Mouse (Mus musculus) stomach, embryonic 16.5 days (tissue): ENCODE measurements around the gene Fcer1g. TPM values are rescaled to one million over a fixed set of nuclear protein-coding genes. Genes with fewer than 3 reads are reported as not detected.

Experiments used
- ATAC-seq: fragments of 200-750 bp; cut with Nextera tagmentation; 2 replicates; pipeline ENCODE4 v1.8.0; 2017; ENCODE audit warnings: moderate number of reproducible peaks, moderate TSS enrichment; ENCODE audit not compliant: insufficient read depth, low FRiP score
- H3K27ac ChIP-seq: fragments of 300-500 bp; sonication (generic); 2 replicates; pipeline ENCODE4 v1.5.1; 2014; ENCODE audit warnings: low read length
- H3K27me3 ChIP-seq: fragments of 300-500 bp; sonication (generic); 2 replicates; pipeline ENCODE4 v1.6.1; 2014; ENCODE audit warnings: low read length, control low read depth, mixed read lengths; ENCODE audit not compliant: control insufficient read depth, insufficient read depth
- H3K36me3 ChIP-seq: fragments of 300-500 bp; sonication (generic); 2 replicates; pipeline ENCODE4 v1.6.1; 2014; ENCODE audit warnings: low read length; ENCODE audit not compliant: control insufficient read depth, insufficient read depth
- H3K4me1 ChIP-seq: fragments of 300-500 bp; sonication (generic); 2 replicates; pipeline ENCODE4 v1.6.1; 2014; ENCODE audit warnings: low read length, control low read depth, mixed read lengths; ENCODE audit not compliant: control insufficient read depth, insufficient read depth
- H3K4me2 ChIP-seq: fragments of 300-500 bp; sonication (generic); 2 replicates; pipeline ENCODE4 v1.6.1; 2014; ENCODE audit warnings: low read depth, low read length, mixed read lengths
- H3K4me3 ChIP-seq: fragments of 300-500 bp; sonication (generic); replicated peaks from 2 replicates; pipeline ENCODE4 v1.5.1; 2014; ENCODE audit warnings: mild to moderate bottlenecking, low read length
- H3K9ac ChIP-seq: fragments of 300-500 bp; sonication (generic); 2 replicates; pipeline ENCODE4 v1.6.1; 2014; ENCODE audit warnings: low read length
- H3K9me3 ChIP-seq: fragments of 300-500 bp; sonication (generic); replicated peaks from 2 replicates; pipeline ENCODE4 v1.6.1; 2016; ENCODE audit warnings: low read length, control low read depth; ENCODE audit not compliant: control insufficient read depth
- WGBS: fragments of 180-500 bp; shearing (Covaris S2); extraction: QIAGEN DNeasy Blood & Tissue Kit; methylation state at CpG from one replicate; pipeline ENCODE4 v1.1.7; 2014; 5-methylcytosine and 5-hydroxymethylcytosine counted together
- polyA plus RNA-seq: library from polyadenylated mRNA; unstranded; fragments of >200 nt; fragmentation: Nextera tagmentation; extraction: Ambion mirVana; gene quantifications from 2 replicates; pipeline ENCODE4 v1.2.1, GENCODE M21; 2015

Gene Fcer1g
- polyA plus RNA-seq, 1 experiment from 2014 or later: 77.1 TPM

DNA sequence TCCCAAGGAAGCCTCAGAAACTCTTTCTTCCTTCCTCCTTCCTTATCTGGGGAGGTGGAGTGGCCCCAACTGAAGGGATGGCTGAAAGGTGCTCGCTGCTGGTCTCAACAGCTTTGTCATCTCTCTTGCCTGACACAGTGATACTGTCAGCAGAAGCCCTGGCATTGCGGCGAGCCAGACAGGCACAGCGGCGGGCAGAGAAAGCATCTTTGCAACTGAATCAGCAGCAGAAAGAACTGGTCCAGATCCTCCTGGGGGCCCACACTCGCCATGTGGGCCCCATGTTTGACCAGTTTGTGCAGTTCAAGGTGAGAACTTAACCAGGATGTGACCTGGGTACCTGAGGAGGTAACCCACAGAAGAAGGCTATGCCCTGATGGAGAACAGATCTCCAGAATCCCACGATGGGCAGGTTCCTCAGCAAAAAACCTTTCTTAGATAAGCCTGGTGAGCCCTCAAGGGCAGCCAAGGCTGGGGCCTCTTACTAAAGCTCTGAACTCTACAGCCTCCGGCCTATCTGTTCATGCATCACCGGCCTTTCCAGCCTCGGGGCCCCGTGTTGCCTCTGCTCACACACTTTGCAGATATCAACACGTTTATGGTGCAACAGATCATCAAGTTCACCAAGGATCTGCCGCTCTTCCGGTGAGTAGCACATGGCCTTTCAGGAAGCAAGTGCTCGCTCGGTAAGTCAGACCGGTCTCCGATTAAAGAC is 17.8 kb downstream of the Fcer1g start:
- no peak for ATAC-seq
- Histone ChIP-seq H3K4me3 (no peak overlapping the region), H3K4me2 (no peak overlapping the region), H3K9me3 (no peaks in the 10 kb centered on the region), H3K4me1 (peaks cover 6% of the 10 kb centered on the region), H3K27me3 (no peaks in the 10 kb centered on the region), H3K9ac (no peak overlapping the region), H3K36me3 (peaks cover 10% of the 10 kb centered on the region; the same call in 1 of the 2 replicates), H3K27ac (no peak overlapping the region)
- WGBS: 86% methylated on average over 18 of the region's 18 CpGs

DNA sequence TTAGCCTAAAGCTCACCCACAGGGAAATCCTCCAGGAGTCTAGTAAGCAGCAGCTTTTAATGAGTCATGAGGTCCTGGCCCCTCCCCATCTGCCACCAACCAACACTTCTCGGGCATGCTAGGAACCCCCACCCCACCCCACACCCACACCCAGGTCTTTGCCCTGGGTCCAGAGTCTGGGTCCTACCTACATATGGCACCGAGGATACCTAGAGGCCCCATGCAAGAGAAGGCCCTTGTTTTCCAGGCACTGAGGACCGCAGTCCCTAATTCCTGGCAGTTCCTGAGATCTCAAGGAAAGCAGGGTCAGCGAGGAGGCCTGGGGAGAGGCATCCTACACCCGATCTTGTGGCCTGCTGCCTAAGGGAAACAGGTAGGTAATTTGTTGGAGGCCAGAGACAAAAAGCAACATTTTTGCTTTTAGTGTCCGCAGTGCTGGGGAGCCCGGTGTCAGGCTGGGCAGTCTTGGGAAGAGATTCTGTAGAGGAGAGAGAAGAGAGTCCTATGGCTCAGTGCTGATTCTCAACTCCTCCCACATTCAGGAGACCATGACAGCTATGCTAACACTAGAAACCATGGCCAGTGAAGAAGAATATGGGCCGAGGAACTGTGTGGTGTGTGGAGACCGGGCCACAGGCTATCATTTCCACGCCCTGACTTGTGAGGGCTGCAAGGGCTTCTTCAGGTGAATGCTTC is 20.2 kb downstream of the Fcer1g start, which contains the start of gene Nr1i3:
Gene Nr1i3, plus strand, starts transcription at position 170 of the 696 bp plus-strand sequence.
- WGBS: 71% methylated on average over 10 of the region's 10 CpGs
- no peaks in the 10 kb centered on the region for H3K9me3 ChIP-seq
- no peak within 1 kb of the TSS for H3K9ac ChIP-seq
- H3K27me3 ChIP-seq: no peaks in the 10 kb centered on the region
- H3K27ac ChIP-seq: no peak within 1 kb of the TSS
- H3K4me3 ChIP-seq: no peak within 1 kb of the TSS
- H3K4me2 ChIP-seq: no peak within 1 kb of the TSS
- no peaks in the 10 kb centered on the region for H3K4me1 ChIP-seq
- peak; percentile 61; the same call in 1 of the 2 replicates for ATAC-seq
- H3K36me3 ChIP-seq: peaks cover 7% of the 10 kb centered on the region; the same call in 1 of the 2 replicates

DNA sequence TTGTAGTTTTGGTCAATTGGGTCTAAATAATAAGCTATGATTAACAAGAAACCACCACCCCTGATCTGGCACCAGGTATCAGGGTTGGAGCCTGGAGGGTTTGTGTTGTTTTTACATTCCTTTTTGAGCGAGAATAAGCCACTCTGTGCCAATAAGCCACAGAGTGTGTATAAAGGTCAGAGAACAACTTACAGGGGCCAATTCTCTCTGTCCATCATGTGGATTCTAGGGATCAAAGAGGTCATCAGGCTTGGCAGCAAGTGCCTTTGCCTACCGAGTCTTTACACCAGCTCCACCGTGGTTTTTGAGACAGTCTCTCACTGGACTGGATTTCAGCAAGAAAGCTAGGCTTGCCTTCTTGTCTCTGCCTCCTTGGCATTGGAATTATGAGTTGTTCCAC is 21.3 kb downstream of the Fcer1g start:
- Histone ChIP-seq H3K4me1 (no peaks in the 10 kb centered on the region), H3K27ac (no peak overlapping the region), H3K9ac (no peak overlapping the region), H3K4me3 (no peak overlapping the region), H3K4me2 (no peak overlapping the region), H3K9me3 (no peaks in the 10 kb centered on the region), H3K27me3 (no peaks in the 10 kb centered on the region), H3K36me3 (no peaks in the 10 kb centered on the region)
- 41% methylated on average over 3 of the region's 3 CpGs for WGBS
- ATAC-seq: no peak

DNA sequence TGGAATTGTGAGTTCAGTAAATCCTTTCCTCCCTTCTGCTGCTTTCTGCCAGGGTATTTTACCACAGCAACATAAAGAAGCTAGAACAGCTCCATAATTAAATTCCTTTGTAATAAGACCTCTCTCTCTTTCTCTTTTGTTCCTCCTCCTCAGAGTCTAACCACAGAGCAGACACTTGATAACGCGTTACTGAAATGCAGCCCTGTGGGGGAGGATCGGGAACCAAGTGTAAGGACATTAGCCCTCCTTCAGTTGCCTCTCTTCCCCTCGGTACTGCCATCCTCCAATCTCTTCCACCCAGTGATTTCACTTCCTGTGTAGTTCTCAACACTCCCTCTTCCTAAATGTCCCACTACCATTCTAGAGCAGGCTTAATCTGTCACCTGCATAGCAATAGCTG is 24.8 kb downstream of the Fcer1g start:
- Histone ChIP-seq H3K27me3 (no peaks in the 10 kb centered on the region), H3K9ac (no peak overlapping the region), H3K4me1 (no peaks in the 10 kb centered on the region), H3K4me3 (no peak overlapping the region), H3K9me3 (no peaks in the 10 kb centered on the region), H3K27ac (no peak overlapping the region), H3K4me2 (no peak overlapping the region), H3K36me3 (no peaks in the 10 kb centered on the region)
- WGBS: 25% methylated on average over 4 of the region's 4 CpGs
- ATAC-seq: no peak

DNA sequence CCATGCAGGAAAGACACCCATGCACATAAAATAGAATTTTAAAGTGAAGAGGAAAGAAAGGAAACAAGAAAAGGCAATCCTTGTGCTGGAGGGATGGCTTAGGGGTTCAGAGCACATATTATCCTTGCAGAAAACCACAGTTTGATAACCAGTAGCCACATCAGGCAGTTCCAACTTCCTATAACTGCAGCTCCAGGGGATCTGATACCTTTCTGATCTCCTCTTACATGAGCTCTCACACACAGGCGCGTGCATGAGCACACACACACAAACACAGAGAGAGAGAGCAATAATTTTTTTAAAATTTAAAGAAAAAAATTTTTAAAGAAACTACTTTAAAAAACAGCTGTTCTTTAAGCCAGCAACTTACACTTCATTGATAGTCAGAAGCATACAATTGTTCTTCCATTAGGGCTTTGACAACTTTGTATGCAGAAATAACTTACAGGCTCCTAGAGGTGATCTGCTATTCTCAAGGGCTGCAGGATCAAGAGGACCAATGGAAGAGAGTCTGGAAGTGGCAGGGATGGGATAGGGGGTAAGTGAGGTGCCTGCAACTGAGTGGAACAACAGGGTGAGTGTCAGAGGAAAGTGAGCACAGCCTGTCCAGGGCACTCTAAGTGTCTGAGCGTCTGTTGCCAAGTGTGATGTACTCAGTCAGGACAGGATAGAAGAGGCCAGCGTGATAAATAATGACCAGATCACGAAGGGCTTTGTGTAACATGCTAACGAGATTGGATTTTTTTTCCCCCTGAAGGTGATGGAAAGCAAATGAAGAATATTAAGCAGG is 28.3 kb downstream of the Fcer1g start:
- Histone ChIP-seq H3K4me2 (no peak overlapping the region), H3K4me1 (no peaks in the 10 kb centered on the region), H3K27ac (no peak overlapping the region), H3K9ac (no peak overlapping the region), H3K4me3 (no peak overlapping the region), H3K36me3 (no peaks in the 10 kb centered on the region), H3K9me3 (no peaks in the 10 kb centered on the region), H3K27me3 (no peaks in the 10 kb centered on the region)
- no peak for ATAC-seq
- WGBS: 71% methylated on average over 6 of the region's 6 CpGs

DNA sequence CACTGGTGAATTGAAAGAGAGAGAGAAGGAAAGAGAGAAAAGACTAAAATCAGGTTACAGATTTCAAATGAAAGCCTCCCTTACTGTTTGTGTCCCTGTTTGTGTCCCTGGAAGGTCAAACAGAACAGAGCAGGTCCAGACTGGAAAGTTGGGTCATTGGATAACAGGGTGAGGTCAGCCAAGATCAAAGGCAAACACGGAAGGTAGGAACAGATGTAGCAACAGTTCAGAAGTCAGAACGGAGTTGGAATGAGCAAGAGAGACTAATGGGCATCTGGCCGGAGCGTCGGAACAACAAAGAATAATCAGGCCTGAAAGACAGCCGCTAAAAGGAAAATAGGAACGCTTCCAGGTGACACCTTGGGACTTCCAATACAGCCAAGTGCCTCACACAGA is 29.9 kb downstream of the Fcer1g start:
- H3K27ac ChIP-seq: no peak overlapping the region
- no peaks in the 10 kb centered on the region for H3K27me3 ChIP-seq
- no peaks in the 10 kb centered on the region for H3K36me3 ChIP-seq
- H3K9ac ChIP-seq: no peak overlapping the region
- H3K4me3 ChIP-seq: no peak overlapping the region
- no peaks in the 10 kb centered on the region for H3K9me3 ChIP-seq
- 57% methylated on average over 7 of the region's 7 CpGs for WGBS
- H3K4me2 ChIP-seq: no peak overlapping the region
- ATAC-seq: no peak
- no peaks in the 10 kb centered on the region for H3K4me1 ChIP-seq

DNA sequence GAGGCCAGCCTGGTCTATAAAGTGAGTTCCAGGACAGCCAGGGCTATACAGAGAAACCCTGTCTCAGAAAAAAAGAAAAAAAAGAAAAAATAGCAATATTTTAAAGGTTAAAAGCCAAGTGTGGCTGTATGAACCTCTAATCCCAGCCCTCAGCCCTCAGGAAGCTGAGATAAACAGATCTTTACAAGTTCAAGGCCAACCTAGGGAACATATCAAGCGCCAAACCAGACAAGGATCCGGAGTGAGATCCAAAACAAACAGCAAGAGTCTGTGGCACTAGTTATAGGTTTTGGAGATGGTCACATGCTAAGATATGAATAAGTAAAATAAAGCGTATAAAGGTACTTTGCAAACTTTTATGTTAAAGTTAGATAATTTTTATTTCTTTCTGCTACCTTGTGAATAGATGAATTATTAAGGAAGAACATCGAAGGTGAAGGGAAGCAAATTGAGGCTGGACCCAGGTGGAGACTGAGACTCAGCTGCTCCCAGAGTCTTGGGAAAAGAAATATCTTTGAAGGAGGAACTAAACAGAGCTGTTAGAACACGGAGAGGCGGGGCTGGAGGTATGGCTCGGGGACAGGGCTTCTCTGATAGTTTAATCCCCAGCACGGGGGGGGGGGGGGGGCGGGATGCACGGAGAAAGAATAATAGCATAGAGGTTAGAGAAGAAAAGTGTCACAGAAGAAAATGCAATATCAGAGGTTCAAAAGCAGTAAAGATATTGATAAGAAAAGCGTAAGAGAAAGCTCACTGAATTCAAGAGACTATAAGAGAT is 30.5 kb downstream of the Fcer1g start:
- Histone ChIP-seq H3K9ac (no peak overlapping the region), H3K27me3 (no peaks in the 10 kb centered on the region), H3K4me2 (no peak overlapping the region), H3K36me3 (no peaks in the 10 kb centered on the region), H3K4me3 (no peak overlapping the region), H3K27ac (no peak overlapping the region), H3K9me3 (no peaks in the 10 kb centered on the region), H3K4me1 (no peaks in the 10 kb centered on the region)
- no peak for ATAC-seq
- WGBS: 56% methylated on average over 10 of the region's 11 CpGs

DNA sequence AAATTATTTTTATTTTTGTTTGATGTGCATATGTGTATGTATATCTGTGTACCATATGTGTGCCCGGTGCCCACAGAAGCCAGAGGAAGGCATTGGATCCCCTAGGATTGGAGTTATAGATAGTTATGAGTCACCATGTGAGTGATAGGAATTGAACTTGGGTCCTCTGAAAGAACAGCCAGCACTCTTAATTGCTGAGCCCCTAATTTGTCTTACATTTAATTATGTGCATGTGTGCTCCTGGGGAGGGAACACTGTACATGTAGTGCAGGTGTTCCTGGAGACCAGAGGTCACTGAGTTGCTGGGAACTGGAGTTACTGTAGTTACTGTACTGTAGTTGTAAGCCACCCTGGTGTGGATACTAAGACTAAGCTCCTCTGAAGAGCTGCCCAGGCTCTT is 33.4 kb downstream of the Fcer1g start:
- Histone ChIP-seq H3K4me1 (peaks cover 1% of the 10 kb centered on the region; the same call in 1 of the 2 replicates), H3K27ac (no peak overlapping the region), H3K4me2 (no peak overlapping the region), H3K27me3 (peaks cover 3% of the 10 kb centered on the region; the same call in 1 of the 2 replicates), H3K36me3 (no peaks in the 10 kb centered on the region), H3K4me3 (no peak overlapping the region), H3K9ac (no peak overlapping the region), H3K9me3 (no peaks in the 10 kb centered on the region)
- ATAC-seq: no peak
- WGBS: 93% methylated on average over 1 of the region's 1 CpGs
